In the genomic region with DNA sequence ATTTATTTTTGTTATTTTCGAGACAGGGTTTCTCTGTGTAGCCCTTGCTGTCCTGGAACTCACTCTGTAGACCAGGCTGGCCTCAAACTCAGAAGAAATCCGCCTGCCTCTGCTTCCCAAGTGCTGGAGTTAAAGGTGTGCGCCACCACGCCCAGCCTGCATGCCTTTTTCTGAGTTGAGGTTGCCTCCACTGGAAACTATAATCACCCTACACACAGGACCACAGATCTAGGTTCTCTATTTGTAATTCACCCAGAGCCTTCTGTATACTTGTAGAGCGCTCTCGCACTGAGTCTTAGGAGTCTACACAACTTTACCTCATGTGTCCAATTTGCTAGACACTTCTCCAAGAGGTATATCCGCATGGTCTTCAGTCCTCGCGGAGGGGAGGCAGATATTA, we compare ENCODE assay signal across 8 mouse cellular contexts. TPM values are rescaled to one million over a fixed set of nuclear protein-coding genes. Genes with fewer than 3 reads are reported as not detected.
DNase-seq lines count a peak whose midpoint lies in the region; ATAC-seq and TF ChIP-seq lines count a peak whose summit lies in the region.

No protein-coding gene starts in this region.

- H3K79me2 ChIP-seq in CH12.LX (replicated peaks; ENCODE audit: control insufficient read depth, extremely low read depth, insufficient read depth, poor library complexity, severe bottlenecking): peaks cover 42% of the 10 kb centered on the region

- no peak overlapping the region for H3K27ac ChIP-seq in cerebellum, adult 2 months (ENCODE audit: insufficient read depth, low read length)
- no peak overlapping the region for H3K27ac ChIP-seq in CH12.LX (ENCODE audit: insufficient read depth, low read depth)
- H3K27ac ChIP-seq in forebrain, postnatal 0 days (ENCODE audit: low read depth, low read length): peak overlapping the region; percentile 77; the same call in 1 of the 2 replicates
- H3K27ac ChIP-seq in liver, postnatal 0 days (ENCODE audit: low read depth): peak overlapping the region; percentile 78

- TF ChIP-seq EP300 in CH12.LX (IDR thresholded peaks at IDR 0.05; ENCODE audit: low read length): no peak
- TF ChIP-seq EP300 in liver, postnatal 0 days (IDR thresholded peaks at IDR 0.05; ENCODE audit: low read depth): no peak

- peaks cover 35 to 41% of the 10 kb centered on the region in 2 experiments for H3K36me3 ChIP-seq in CH12.LX (replicated peaks in 1 of 2; ENCODE audit: control insufficient read depth in 1 of 2, insufficient read depth in 1 of 2, low read length in 1 of 2)
- peaks cover 32% of the 10 kb centered on the region for H3K36me3 ChIP-seq in forebrain, postnatal 0 days (ENCODE audit: insufficient read depth)
- H3K36me3 ChIP-seq in liver, postnatal 0 days (replicated peaks; ENCODE audit: insufficient read depth, low read length): peaks cover 10% of the 10 kb centered on the region

- no peak for TF ChIP-seq RAD21 in CH12.LX (IDR thresholded peaks at IDR 0.05; ENCODE audit: low read depth, low read length)

- in situ Hi-C loops in CH12.LX (cut with MboI; ENCODE audit: low pct_ligation_motif_present, low pct_unique_long_range_greater_than_20kb, low sequenced_read_pairs): no loop called here

- TF ChIP-seq CTCF in cerebellum, adult 2 months (IDR thresholded peaks at IDR 0.05; ENCODE audit: borderline replicate concordance, insufficient read depth, low read depth, low read length): no peak
- no peak for TF ChIP-seq CTCF in CH12.LX (conservative IDR thresholded peaks at IDR 0.05 in 1 of 2, IDR thresholded peaks at IDR 0.05 in 1 of 2; ENCODE audit: low read depth in 2 of 2, low read length in 2 of 2)
- no peak for TF ChIP-seq CTCF in forebrain, postnatal 0 days (IDR thresholded peaks at IDR 0.05; ENCODE audit: low read depth)
- no peak for TF ChIP-seq CTCF in liver, postnatal 0 days (IDR thresholded peaks at IDR 0.05; ENCODE audit: low read depth)

- H3K27me3 ChIP-seq in cerebellum, adult 2 months (ENCODE audit: control insufficient read depth, insufficient read depth, low read length): no peaks in the 10 kb centered on the region
- peaks cover 2% of the 10 kb centered on the region for H3K27me3 ChIP-seq in CH12.LX (replicated peaks)
- H3K27me3 ChIP-seq in forebrain, postnatal 0 days (ENCODE audit: insufficient read depth, low read length): no peaks in the 10 kb centered on the region
- no peaks in the 10 kb centered on the region for H3K27me3 ChIP-seq in liver, postnatal 0 days (ENCODE audit: insufficient read depth, low read length)

- H3K4me2 ChIP-seq in CH12.LX (ENCODE audit: insufficient read depth, low read depth, poor library complexity, severe bottlenecking): peak overlapping the region; percentile 95
- H3K4me2 ChIP-seq in forebrain, postnatal 0 days (ENCODE audit: low read depth): peak overlapping the region; percentile 67
- H3K4me2 ChIP-seq in liver, postnatal 0 days (ENCODE audit: low read depth, low read length): peak overlapping the region; percentile 87

- dilution Hi-C loops in CH12.LX (cut with MboI; ENCODE audit: extremely low pct_ligation_motif_present, extremely low pct_unique_long_range_greater_than_20kb, low sequenced_read_pairs): no loop called here

- peak overlapping the region; percentile 85 for H3K9ac ChIP-seq in CH12.LX (ENCODE audit: insufficient read depth, low read depth)
- H3K9ac ChIP-seq in forebrain, postnatal 0 days: peak overlapping the region; percentile 72
- peak overlapping the region; percentile 91 for H3K9ac ChIP-seq in liver, postnatal 0 days (replicated peaks)

- WGBS in cerebellum, adult 2 months: 22% methylated on average over 9 of the region's 9 CpGs
- 36% methylated on average over 9 of the region's 9 CpGs for WGBS in forebrain, postnatal 0 days
- WGBS in liver, postnatal 0 days (ENCODE audit: insufficient replicate concordance): 16% methylated on average over 9 of the region's 9 CpGs

- peak; percentile 2; the same call in 1 of the 2 replicates for ATAC-seq in forebrain, postnatal 0 days
- ATAC-seq in liver, postnatal 0 days: peak; percentile 2; the same call in 1 of the 2 replicates

- H3K4me1 ChIP-seq in cerebellum, adult 2 months (ENCODE audit: control insufficient read depth, insufficient read depth, low read length): peaks cover 4% of the 10 kb centered on the region; the same call in 1 of the 2 replicates
- H3K4me1 ChIP-seq in CH12.LX (ENCODE audit: control insufficient read depth in 1 of 2, insufficient read depth in 2 of 2): peaks cover 8 to 38% of the 10 kb centered on the region in 2 experiments
- H3K4me1 ChIP-seq in forebrain, postnatal 0 days (ENCODE audit: insufficient read depth): 0 out of 2 replicates have a peak, but pooled peaks cover 4% of the 10 kb centered on the region
- peaks cover 17% of the 10 kb centered on the region for H3K4me1 ChIP-seq in liver, postnatal 0 days (ENCODE audit: insufficient read depth)

- peak overlapping the region; percentile 76 for H3K4me3 ChIP-seq in cerebellum, adult 2 months (replicated peaks; ENCODE audit: insufficient read depth, low read depth, low read length)
- peak overlapping the region; percentile 86 to 97 (median 86) for H3K4me3 ChIP-seq in CH12.LX (replicated peaks in 1 of 3; ENCODE audit: low read depth in 2 of 3, low read length in 2 of 3, poor library complexity in 1 of 3)
- peak overlapping the region; percentile 69 for H3K4me3 ChIP-seq in forebrain, postnatal 0 days (ENCODE audit: low read depth, low read length)
- peak overlapping the region; percentile 72 for H3K4me3 ChIP-seq in liver, postnatal 0 days (ENCODE audit: low read depth, low read length)

- no peaks in the 10 kb centered on the region for H3K9me3 ChIP-seq in CH12.LX (replicated peaks; ENCODE audit: low read length)
- H3K9me3 ChIP-seq in forebrain, postnatal 0 days (ENCODE audit: low read length): no peaks in the 10 kb centered on the region
- H3K9me3 ChIP-seq in liver, postnatal 0 days (ENCODE audit: low read length): no peaks in the 10 kb centered on the region

- DNase-seq in cerebellum, adult 2 months: peak in 1 of 2 experiments; percentile 14
- DNase-seq in cerebellum, adult 11 months: no peak
- DNase-seq in CH12.LX (ENCODE audit: extremely low read depth) (no peak), adipocyte (ENCODE audit: low spot score) (no peak)
- DNase-seq in forebrain, postnatal 0 days: no peak
- DNase-seq in liver, postnatal 0 days: no peak
- DNase-seq in Muller cell, postnatal 12 days (ENCODE audit: inconsistent ontology term): no peak
- no peak for DNase-seq in adrenal gland, postnatal 14 days

- TF ChIP-seq POLR2A in cerebellum, adult 2 months (IDR thresholded peaks at IDR 0.05; ENCODE audit: borderline replicate concordance, insufficient read depth, low read length): no peak
- TF ChIP-seq POLR2A in CH12.LX (IDR thresholded peaks at IDR 0.05; ENCODE audit: low read depth, low read length): no peak

TF ChIP-seq in CH12.LX, 34 proteins besides CTCF, POLR2A, EP300 and RAD21:
- TF ChIP-seq BHLHE40 (IDR thresholded peaks at IDR 0.05; ENCODE audit: low read depth, low read length): no peak

RNA-seq across cellular contexts. Expression of gene Nob1, which starts 0.7 kb away (rescaled TPM):
- 57.8 and 60.8 TPM in 2 replicates for polyA plus RNA-seq in cerebellum, adult 2 months (2012; rRNA removed)
- total RNA-seq in CH12.LX (2012; rRNA removed) (73.0 and 73.1 TPM in 2 replicates), CH12.LX (2014; rRNA removed) (17.2 and 21.4 TPM in 2 replicates)
- polyA plus RNA-seq in CH12.LX (2012; ENCODE audit: insufficient read length, low read depth): 109 and 117 TPM in 2 replicates
- 25.9 and 29.7 TPM in 2 replicates for total RNA-seq in forebrain, postnatal 0 days (2014; rRNA removed)
- polyA plus RNA-seq in forebrain, postnatal 0 days (2015; fragmentation: Nextera tagmentation; extraction: Ambion mirVana): 43.6 and 56.0 TPM in 2 replicates
- 17.0 and 18.4 TPM in 2 replicates for polyA plus RNA-seq in liver, postnatal 0 days (2015; fragmentation: Nextera tagmentation; extraction: Ambion mirVana)
- 31.0 and 35.6 TPM in 2 replicates for total RNA-seq in adrenal gland, postnatal 14 days (2021)

RNA-seq across cellular contexts. Expression of gene Wwp2, which starts 12.0 kb away (rescaled TPM):
- 32.4 and 33.9 TPM in 2 replicates for polyA plus RNA-seq in cerebellum, adult 2 months (2012; rRNA removed)
- total RNA-seq in CH12.LX (2012; rRNA removed): 19.7 and 20.7 TPM in 2 replicates
- 13.5 and 16.3 TPM in 2 replicates for total RNA-seq in CH12.LX (2014; rRNA removed)
- 29.7 and 30.3 TPM in 2 replicates for polyA plus RNA-seq in CH12.LX (2012; ENCODE audit: insufficient read length, low read depth)
- 29.7 and 37.0 TPM in 2 replicates for total RNA-seq in forebrain, postnatal 0 days (2014; rRNA removed)
- polyA plus RNA-seq in forebrain, postnatal 0 days (2015; fragmentation: Nextera tagmentation; extraction: Ambion mirVana): 30.2 and 34.9 TPM in 2 replicates
- 26.2 and 29.1 TPM in 2 replicates for polyA plus RNA-seq in liver, postnatal 0 days (2015; fragmentation: Nextera tagmentation; extraction: Ambion mirVana)
- total RNA-seq in adrenal gland, postnatal 14 days (2021): 27.7 and 38.3 TPM in 2 replicates

RNA-seq across cellular contexts. Expression of gene Nqo1, which starts 21.2 kb away (rescaled TPM):
- 7.9 and 10.3 TPM in 2 replicates for polyA plus RNA-seq in cerebellum, adult 2 months (2012; rRNA removed)
- total RNA-seq in CH12.LX (2012; rRNA removed): 1.6 and 1.9 TPM in 2 replicates
- total RNA-seq in CH12.LX (2014; rRNA removed): 0.94 and 1.1 TPM in 2 replicates
- polyA plus RNA-seq in CH12.LX (2012; ENCODE audit: insufficient read length, low read depth): 23.8 and 24.6 TPM in 2 replicates
- 8.7 and 10.3 TPM in 2 replicates for total RNA-seq in forebrain, postnatal 0 days (2014; rRNA removed)
- 13.2 and 13.6 TPM in 2 replicates for polyA plus RNA-seq in forebrain, postnatal 0 days (2015; fragmentation: Nextera tagmentation; extraction: Ambion mirVana)
- polyA plus RNA-seq in liver, postnatal 0 days (2015; fragmentation: Nextera tagmentation; extraction: Ambion mirVana): 8.3 and 8.4 TPM in 2 replicates
- total RNA-seq in adrenal gland, postnatal 14 days (2021): 4.2 and 5.2 TPM in 2 replicates

Comparison
In these comparisons a context has a peak if more than half of its experiments do, and no peak if none do; other contexts are left out.
1. H3K27ac ChIP-seq: peak in forebrain, postnatal 0 days (single experiment) and liver, postnatal 0 days (single experiment); none in cerebellum, adult 2 months (single experiment) and CH12.LX (single experiment).
2. Peak in every context shown above with its lines, with median percentiles within 50 percentile points of each other: H3K4me3 ChIP-seq, H3K4me2 ChIP-seq and H3K9ac ChIP-seq.